Mouse (Mus musculus) layer of hippocampus, adult 9-11 months (tissue): ENCODE results near the gene Hyal3.
A peak's percentile ranks its signal among the peaks of the same experiment; 100 is the strongest.

Experiments
- DNase-seq: peaks from one replicate; pipeline ENCODE4 v3.0.0; 2022

Gene Hyal3

DNA sequence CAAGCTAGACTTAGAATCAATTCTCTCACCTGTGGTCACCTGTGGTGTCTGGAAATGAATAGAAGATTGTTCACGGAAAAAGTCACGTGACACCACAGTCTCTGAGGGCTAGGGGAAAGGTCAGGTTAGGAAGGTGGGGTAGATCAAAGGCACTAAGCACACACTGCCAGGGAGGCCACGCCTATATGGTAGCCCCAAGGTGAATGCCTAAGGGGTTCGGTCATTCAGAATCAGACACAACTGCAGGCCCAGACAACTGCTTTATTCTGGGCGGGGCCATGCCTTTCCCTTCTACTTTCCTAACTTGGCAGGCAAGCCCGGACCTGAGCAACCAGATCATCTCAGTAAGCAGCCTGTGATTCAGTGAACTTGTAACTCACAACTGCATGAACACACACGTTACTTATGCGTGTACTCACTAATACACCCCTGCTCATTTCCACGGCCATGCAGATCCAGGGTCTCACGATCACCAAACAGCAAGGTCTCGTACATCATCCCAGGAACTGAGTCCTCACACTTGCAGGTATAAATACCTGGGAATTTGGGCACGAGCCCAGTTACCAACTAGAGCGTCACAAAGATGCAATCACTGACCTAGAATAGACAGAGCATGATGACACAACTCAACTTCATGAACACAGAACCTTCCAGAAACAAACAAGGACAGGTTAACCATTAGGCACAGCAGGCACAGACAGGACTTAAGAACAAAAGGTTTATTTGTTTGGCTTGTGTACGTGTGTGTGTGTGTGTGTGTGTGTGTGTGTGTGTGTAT, 4.8 kb upstream of the Hyal3 start:
- no peak for DNase-seq

DNA sequence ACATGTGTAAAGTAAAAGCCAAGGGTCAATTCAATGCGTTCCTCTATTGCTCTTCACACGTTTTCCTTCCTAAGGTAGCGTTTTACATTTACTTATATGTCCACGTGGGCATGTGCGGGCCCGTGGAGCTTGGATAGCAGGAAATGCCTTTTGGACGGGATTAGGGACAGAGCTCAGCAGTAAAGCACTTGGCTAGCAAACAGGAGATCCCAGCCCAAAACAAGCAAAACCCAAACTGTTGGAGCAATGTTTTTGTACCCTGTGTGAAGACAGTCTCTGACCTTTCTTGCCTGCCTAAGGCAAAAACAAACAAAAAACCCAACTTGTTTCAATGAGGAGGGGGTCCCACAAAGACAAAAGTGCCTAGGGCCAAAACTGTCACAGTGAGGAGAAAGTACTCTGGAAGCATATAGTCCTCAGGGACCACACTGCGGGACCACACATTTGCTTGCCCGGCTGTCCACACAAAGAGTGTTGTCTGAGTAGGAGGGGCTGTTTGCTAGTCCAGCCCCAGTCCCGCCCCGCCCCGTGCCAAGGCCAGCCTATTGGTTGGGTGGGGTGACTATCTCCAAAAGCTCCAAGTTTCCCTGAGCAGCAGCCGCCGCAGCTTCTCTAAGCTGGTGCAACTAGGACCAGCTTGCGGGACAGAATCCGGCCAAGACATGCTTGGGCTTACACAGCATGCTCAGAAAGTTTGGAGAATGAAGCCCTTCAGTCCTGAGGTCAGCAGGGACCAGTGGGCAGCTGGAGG, 4.1 kb upstream of the Hyal3 start, which contains the start of gene Hyal1:
Gene Hyal1 (plus strand): TSS at position 571 of the 751 bp plus-strand sequence.
- no peak for DNase-seq

DNA sequence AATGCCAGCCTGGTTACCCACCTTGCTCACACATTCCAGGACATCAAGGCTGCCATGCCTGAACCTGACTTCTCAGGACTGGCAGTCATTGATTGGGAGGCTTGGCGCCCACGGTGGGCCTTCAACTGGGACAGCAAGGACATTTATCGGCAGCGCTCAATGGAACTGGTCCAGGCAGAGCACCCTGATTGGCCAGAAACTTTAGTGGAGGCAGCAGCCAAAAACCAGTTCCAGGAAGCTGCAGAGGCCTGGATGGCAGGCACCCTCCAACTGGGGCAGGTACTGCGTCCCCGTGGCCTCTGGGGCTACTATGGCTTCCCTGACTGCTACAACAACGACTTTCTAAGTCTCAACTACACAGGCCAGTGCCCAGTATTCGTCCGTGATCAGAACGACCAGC, 2.7 kb upstream of the Hyal3 start:
- no peak for DNase-seq

DNA sequence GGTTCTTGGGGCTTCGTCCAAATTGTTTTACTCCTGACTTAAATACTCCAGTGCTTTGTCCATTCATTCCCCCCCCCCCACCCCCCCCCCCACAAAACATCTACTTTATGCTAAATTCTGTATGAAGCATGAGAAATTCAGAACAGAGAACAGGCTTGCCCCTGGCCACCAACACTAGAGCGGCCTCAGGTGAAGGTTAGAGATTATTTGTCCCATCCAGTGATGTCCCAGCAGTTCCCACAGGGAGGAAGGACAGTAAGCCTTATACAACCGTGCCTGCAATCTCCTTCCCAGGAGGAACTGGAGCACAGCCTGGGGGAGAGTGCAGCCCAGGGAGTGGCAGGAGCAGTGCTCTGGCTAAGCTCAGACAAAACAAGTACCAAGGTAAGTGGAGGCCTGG, 2.0 kb upstream of the Hyal3 start, which contains the start of gene Naa80:
Gene Naa80 (plus strand): TSS at position 301 of the 400 bp plus-strand sequence.
- DNase-seq = no peak

DNA sequence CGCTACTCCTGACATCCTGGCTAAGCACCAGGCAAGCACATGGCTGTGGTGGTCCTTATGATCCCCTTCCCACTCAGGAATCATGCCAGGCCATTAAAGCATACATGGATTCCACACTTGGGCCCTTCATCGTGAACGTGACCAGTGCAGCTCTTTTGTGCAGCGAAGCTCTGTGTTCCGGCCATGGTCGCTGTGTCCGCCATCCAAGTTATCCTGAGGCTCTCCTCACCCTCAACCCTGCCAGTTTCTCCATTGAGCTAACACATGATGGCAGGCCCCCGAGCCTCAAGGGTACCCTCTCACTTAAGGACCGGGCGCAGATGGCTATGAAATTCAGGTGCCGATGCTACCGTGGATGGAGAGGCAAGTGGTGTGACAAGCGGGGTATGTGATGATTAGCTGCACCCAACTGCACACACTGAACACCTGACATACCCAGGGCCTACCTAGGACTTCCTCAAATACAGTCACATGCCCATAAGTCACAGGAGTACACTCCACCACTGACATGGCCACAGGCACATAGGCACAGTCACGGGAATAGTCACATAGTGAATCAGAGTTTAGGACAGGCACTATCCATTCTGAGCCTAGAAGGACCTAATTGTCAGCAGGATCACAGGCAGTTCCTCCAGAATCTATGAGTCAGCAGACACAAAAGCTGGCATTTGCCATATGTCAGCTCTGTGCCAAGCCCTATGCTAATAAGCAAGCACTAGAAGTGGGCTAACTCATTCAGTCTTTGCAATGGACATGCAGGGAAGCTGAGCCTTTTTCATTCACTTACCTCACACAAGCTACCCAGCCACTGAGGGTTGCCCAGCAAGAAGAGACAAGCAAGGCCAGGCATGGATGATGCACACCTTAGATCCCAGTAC, 1.4 kb upstream of the Hyal3 start:
- peak; percentile 71 for DNase-seq

DNA sequence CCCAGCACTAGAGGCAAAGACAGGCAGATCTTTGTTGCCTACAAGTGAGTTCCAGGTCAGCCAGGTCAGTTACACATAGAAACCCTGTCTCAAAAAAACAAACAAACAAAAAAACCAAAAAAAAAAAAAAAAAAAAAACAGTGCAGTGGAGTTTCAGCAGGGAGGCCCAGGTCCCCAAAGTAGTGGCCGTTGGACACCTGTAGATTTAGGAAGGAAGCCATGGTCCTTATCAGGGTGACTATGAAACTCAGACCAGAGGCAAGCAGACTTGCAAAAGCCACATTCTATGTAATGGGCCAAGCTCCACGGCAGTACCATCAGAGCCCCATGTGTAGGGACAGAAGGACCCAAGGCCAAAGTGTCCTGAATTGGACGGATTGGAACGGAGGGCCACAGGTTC, 966 bp downstream of the Hyal3 start:
- no peak for DNase-seq

DNA sequence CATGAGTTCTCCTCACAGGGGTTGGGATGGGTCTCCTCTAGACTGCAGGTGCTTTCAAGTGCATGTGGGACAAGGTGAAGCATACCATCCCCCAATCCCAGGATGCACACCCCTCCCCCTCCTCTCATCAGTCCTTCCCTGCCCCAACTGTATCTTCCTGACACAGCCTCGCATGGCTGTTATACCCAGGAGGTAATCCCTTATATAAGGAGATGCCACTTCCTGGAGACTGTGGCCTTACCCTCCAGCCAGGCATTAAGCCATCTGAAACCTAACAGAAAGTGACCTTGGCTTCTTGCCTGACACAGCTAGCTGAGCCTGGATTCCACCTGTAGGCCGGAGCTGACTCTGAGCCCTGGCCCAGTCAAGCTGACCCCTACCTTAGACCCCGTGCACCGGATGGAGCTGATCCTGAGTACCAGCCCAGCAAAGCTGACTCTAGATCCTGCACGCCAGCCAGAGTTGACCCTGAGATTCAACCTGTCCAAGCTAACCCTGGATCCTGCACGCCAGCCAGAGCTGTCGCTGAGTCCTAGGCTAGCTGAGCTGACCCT, 2.0 kb downstream of the Hyal3 start:
- DNase-seq = no peak

DNA sequence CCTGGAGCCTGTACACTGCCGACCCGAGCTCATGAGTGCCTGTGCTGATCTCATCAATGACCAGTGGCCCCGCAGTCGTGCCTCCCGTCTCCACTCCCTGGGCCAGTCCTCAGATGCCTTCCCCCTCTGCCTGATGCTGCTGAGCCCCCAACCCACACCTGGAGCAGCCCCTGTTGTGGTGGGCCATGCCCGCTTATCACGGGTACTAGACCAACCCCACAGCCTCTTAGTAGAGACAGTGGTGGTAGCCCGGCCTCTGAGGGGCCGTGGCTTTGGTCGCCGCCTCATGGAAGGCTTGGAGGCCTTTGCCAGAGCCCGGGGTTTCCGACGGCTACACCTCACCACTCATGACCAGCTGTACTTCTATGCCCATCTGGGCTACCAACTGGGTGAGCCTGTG, 2.6 kb downstream of the Hyal3 start:
- no peak for DNase-seq

DNA sequence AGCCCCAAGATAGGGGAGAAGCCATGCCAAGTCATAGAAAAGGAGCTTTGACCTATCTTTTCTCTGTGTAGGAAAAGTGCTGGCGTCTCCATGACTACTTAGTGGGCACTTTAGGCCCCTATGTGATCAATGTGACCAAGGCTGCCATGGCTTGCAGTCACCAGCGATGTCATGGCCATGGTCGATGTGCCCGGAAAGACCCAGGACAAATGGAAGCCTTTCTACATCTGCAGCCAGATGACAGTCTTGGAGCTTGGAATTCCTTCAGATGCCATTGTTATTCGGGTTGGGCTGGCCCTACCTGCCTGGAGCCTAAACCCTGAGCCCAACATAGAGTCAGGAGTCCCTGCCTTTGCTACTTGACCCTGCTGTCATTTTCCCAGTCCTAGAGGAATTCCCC, 5.9 kb downstream of the Hyal3 start:
- DNase-seq = no peak

DNA sequence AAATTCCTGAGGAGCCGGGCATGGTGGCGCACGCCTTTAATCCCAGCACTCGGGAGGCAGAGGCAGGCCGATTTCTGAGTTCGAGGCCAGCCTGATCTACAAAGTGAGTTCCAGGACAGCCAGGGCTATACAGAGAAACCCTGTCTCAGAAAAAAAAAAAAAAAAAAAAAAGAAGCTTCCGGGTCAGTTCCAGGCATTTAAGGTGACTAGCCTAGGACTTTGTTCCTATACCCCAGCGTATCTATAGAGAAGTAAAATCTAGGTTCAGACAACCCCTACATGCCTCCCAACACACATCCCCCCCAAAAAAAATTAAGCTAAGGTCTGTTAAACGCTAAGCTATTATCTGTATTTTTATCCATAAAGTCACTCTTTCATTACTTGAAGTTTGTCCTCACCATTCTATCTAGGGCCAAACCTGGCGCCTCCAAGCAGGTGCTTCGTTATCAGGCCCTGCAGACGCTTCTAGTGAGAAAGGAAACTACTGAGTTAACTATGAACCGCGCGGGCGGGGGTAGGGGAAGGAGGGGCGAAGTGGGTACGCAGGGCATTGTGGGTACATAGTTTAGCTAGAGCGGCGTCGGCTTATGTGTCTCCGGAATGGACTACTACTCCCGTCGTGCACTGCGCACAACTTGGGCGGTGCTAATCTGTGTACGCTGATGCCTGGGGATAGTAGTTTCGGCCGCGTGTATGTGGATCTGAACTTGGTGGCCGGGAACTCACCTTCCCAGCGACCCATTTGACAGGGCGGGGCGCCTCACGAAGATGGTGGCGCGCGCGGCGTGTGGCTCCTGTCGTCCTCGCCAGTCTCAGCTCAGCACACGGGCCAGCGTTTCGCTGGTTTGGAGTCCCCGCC, 6.6 kb downstream of the Hyal3 start, which contains the start of gene Ifrd2:
Gene Ifrd2 (plus strand): TSS at position 669 of the 859 bp plus-strand sequence.
- DNase-seq = peak; percentile 99

DNA sequence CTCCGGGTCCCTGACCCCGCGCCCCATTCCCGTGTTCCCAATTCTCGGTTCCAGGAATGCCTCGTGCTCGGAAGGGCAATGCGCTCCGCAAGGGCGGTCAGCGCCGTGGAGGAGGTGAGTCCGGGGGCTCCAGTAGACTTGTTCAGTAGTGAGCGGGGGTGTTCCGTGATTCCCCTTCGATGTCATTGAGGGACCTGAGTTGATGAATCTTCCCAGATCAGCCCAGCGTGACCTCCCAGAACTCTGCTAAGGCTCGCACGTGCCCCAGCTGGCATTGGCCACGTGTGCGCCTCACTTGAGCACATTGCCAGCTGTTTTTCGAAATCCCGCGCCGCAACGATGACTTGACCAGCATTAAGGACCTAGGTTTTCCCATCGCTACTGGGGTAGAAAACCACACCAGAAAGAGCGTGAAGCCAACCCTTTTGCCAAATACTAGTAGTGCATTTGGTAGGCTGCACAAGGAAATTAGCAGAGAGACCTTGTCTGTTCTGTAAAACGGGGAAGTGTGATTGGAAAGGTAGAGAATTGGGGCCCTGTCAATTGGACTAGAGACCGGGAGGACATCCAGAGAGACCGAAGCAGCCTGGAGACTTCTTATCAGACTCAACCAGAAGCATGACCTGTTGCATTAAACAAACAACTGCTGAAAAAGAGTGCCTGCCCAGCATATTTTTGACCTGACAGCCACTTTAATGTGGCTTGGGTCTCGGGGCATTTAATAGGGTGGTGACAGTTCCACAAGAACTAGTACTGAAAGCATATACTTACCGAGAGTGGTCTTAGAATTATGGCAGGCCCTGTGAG, 7.4 kb downstream of the Hyal3 start:
- DNase-seq = no peak

DNA sequence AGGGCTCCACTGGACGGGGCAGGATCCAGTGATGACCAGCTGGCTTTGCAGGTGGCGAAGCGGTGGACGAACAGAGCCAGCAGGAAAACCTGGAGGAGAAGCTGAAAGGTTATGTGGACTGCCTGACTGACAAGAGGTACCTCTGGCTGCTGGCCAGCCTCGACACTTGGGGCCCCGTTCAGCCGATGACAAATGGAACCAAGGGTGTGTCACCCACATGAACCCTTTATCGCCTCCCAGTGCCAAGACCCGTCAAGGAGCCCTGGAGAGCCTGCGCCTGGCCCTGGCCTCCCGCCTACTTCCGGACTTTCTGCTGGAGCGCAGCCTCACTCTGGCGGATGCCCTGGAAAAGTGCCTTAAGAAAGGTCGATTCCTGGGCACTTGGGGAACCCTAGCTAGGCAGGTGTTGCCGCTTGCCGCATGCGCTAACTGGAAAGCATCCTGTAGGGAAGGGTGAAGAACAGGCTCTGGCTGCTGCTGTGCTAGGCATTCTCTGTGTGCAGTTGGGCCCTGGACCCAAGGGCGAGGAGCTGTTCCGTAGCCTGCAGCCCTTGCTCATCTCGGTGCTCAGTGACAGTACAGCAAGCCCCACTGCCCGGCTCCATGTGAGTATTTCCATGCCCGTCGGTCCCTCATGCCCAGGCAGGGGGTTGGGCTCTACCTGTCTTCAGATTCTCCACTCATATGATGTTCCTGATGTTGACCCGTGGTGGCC, 9.6 kb downstream of the Hyal3 start:
- no peak for DNase-seq

DNA sequence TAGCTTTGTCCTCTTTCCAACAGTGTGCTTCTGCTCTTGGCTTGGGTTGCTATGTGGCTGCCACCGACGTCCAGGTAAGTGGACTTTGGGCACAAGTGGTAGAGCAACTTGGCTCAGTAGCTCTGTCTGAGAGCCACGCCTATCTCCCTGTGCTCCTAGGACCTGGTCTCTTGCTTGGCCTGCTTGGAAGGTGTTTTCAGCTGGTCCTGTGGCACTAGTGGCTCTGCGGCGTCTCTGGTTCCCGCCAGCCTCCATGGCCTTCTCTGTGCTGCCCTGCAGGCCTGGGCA, 10.1 kb downstream of the Hyal3 start:
- DNase-seq = no peak

DNA sequence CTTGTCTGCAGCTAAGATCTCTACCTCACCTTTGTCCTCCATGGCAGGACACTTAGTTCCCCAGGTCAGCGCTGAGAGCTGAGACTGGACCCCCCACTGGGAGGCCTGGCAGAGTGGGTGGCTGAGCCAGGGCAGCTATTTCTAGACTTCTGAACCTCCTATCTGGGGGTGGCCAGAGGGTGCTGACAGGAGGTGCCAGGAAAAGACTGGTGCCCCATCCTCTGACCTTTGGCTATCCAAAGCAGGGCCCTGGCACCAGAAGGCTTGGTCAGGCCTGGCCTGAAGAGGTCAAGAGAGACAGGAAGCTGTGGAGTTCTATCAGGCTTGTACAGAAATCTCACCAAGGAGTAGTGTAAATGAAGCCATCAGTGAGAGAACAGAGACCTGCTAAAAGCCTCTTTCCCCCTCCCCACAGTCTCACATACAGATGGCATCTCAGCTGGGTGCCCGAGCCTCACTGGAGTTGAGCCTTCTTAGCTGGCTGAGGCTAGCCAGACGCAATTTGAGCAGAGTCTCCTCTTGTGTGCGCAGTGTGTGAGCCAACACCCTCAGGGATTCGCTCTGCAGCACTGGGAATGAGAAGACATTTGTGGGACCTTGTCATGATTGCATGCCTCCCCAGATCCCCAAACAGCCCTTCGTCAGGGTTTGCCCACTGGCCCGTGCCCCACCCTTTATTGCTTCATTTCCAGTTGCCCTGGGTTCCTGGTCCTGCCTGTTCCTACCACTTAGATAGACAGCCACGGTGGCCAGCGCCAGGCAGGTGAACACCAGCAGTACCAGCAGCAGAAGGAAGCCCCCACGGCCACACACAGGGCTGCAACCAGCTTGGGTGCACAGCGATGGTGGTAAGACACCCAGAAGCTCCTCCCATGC, 12.7 kb downstream of the Hyal3 start:
- no peak for DNase-seq

DNA sequence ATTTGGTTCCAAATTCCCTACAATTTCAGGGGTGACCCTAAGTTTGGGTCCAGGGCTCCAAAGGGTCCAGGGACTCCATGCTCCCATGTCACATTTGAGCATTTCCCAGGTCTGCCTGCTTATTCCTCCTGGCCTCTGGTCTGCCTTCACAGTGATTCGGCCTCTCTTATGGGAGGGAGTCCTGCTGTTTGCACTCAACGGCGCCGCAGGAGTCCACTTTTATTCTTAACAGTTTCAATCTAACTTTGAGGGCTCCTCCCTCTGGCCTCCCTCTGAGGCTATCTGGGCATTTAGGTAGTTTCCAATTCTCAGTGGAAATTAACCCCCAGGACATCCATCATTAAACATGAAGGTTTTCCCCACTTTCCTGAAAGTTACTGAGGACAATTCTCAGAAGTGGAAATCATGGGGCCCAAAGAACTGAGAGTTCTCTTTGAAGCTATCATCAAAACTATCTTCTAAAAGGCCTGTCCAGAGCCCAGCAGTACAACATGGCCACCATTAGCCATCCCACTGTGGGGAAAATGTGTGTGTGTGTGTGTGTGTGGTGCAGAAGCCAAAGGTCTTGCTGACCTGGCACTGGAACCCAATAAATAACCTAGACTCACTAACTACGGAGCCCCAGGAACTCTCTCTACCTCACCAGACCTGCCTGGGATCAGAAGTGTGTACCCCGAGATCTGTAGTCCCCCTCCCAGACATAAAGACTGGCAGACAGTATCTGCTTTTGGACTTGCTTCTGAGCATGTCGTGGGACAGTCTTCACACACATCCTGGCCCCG, 13.9 kb downstream of the Hyal3 start:
- DNase-seq = no peak

DNA sequence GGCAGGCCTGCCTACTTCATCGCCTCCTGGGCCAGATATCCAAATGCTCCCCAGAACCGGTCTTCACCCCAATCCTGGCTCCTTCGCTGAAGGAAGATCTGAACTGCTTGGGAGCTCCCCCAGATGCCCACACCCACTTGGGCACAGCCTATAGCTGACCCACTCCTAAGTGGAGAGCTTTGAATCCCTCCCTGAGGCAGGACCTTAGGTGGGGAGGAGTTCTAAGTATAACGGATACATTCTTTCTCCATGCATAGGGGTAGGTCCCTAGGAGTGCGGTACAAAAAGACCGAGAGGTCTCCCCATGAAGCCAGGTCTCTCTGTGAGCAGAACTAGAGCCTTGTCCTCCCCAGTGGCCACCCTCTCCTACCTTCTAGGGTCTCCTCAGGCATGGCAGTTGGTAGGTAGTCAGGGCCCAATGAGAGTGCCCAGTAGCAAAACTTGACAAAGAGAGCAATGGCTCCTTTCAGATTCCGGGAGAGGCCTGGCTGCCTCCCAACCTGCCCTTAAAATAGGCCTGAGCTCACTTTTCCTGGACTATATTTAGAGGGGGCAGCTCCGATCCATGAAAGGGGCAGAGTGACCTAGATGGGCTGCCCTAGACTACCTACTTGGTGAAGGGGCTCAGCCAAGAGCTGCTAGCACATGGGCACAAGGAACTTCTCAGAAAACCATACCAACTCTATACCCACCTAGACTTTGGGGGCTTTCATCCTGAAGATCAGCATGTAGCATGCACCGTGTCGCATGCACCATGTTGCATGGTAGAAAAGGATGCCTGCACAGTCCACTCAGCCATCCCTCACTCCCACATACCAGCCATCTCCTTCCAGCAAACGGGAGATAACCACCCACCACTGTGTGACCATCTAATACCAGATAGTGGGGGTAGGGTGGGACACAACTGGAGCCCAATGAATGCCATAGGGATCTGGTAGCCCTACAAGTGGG, 16.3 kb downstream of the Hyal3 start:
- no peak for DNase-seq

DNA sequence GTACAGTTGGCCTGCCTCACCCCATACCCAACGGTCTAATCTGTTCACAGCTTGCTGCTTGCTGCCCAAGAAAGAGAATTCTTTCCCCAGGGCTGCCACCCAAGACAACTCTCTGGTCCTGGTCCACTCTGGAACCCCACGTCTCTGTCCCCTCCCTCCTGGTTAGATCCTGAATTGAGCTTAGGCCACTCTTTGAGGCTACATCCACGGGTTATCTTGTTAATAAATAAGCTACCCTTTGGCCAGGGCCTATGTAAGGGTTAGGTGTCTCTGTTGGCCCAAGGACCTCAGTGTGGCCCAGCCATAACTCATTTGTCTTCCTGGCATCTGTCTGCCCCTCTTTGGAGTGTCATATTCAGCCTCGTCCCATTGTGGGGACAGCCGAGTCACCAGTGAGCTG, 17.8 kb downstream of the Hyal3 start:
- DNase-seq = no peak
